ENCODE assay signal across 18 mouse cellular contexts in the genomic region with DNA sequence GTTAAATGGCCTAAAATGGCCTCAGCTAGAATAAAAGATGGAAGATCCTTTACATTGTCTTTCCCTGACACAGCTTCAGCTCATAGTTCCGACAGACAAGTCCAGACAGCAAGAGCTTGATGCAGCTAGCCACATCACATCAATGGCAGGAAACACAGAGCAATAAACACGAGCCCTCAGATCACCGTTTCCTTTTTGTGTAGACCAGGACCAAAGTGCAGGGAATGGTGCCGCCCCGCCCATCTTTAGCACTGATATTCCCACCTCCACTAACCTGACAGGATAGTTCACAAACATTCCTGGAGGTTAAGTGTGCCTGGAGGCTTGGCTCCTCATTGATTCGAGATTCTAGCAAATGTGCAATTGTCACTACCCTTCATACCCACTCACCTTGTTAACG.
"Had no signal": no experiment of that assay in that cellular context is flagged by ENCODE, and none has a peak within 500 bp of the region (broad histone marks: within the 10 kb centered on the region; RNA-seq: fewer than 3 reads in every experiment).

No protein-coding gene starts in this region.

- H3K36me3 ChIP-seq: limb, embryonic 15.5 days; midbrain, embryonic 10.5 days; midbrain, embryonic 15.5 days; neural tube, embryonic 13.5 days had no signal

- H3K9ac ChIP-seq: limb, embryonic 15.5 days; liver, embryonic 14.5 days; midbrain, embryonic 15.5 days; neural tube, embryonic 13.5 days had no signal

- DNase-seq: kidney, adult 11 months; kidney, adult 9 months; kidney, postnatal 14 days; layer of hippocampus, adult 9-11 months; layer of hippocampus, postnatal 36 days; lung, adult 2 months; lung, postnatal 4 days; retina, postnatal 1 day; right cerebral cortex, postnatal 4 days; spleen, adult 18-20 months; thymus, adult 18-20 months; thymus, postnatal 14 days had no signal

- H3K4me1 ChIP-seq: limb, embryonic 15.5 days; midbrain, embryonic 10.5 days; midbrain, embryonic 15.5 days; neural tube, embryonic 13.5 days had no signal

- H3K27ac ChIP-seq: limb, embryonic 15.5 days; liver, embryonic 14.5 days; midbrain, embryonic 10.5 days; midbrain, embryonic 15.5 days; neural tube, embryonic 13.5 days had no signal

- H3K9me3 ChIP-seq: limb, embryonic 15.5 days; midbrain, embryonic 10.5 days; midbrain, embryonic 15.5 days; neural tube, embryonic 13.5 days had no signal

- H3K4me3 ChIP-seq: limb, embryonic 15.5 days; midbrain, embryonic 10.5 days; midbrain, embryonic 15.5 days; neural tube, embryonic 13.5 days had no signal

- H3K27me3 ChIP-seq: limb, embryonic 15.5 days; midbrain, embryonic 15.5 days; neural tube, embryonic 13.5 days had no signal

- H3K4me2 ChIP-seq: limb, embryonic 15.5 days; midbrain, embryonic 15.5 days; neural tube, embryonic 13.5 days had no signal

- ATAC-seq: lung, postnatal 0 days; midbrain, embryonic 15.5 days had no signal
